Mouse (Mus musculus) left cerebral cortex, adult 2 months (tissue): ENCODE measurements at regions not wholly inside any gene's neighbourhood (a gene's known extent, or its start where the extent isn't known, plus 50 kb on each side); places are given as distances from the start of the nearest gene placed in this dataset.

Source experiments
- DNase-seq, 2 experiments: peaks; one replicate each; pipeline ENCODE4 v3.0.0; 2021 to 2022; ENCODE audit warnings: low spot score in 2 of 2, mixed read lengths in 1 of 2; ENCODE audit errors: extremely low spot score in 1 of 2
- H3K27ac ChIP-seq: fragments of 200-600 bp; 2 replicates; pipeline ENCODE4 v1.8.1; 2022
- H3K4me3 ChIP-seq: fragments of 200-600 bp; 2 replicates; pipeline ENCODE4 v1.8.1; 2022
- CTCF ChIP-seq: fragments of 200-600 bp; IDR thresholded peaks from 2 replicates; pipeline ENCODE4 v1.8.1; 2022; ENCODE audit warnings: antibody characterized with exemption, mild to moderate bottlenecking, moderate library complexity
- intact Hi-C: fragments of 180-260 bp; cut with DNase I; formaldehyde crosslinking; loops from one replicate; pipeline ENCODE4 v1.15.1; 2025

DNA sequence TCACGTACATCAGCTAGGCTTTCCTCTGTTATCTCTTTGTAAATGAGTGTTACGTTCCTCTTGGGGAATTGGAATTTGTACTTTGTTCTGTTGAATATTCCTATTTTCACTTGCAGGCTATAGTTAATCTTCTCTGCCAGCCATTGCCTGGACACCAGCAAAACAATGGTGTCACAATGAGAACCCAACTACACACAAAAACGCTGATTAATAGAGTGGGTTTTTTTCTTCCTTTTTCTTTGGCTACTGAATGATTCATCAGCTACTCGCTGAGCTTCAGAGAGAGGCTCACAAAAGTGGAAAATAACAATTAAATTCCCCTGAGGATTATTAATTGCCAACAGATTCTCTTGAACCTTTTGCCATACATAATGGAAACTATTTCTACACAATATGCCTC lies 398.9 kb upstream of the Prickle1 start:
- TF ChIP-seq CTCF: no peak
- H3K4me3 ChIP-seq: no peak overlapping the region
- intact Hi-C loops: no loop called here
- no peak overlapping the region for H3K27ac ChIP-seq
- no peak for DNase-seq

DNA sequence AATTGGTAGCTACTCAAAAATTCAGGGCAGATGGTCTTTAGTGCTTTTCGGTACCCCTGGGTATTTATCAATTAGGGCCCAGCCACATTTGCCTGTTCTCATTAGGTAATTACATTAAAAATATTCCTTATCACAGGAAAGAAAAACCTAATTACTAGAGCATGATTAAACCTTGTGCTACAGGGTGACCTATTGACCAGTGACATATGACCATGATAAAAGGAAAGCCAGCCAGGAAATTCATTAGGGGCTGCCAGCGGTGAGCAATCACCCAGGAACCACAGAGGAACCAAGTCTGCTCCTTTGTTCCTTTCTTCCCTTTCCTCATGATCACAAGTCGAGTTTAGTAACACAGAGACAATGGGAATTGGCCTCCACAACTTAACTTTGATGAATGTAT lies 394.4 kb upstream of the Prickle1 start:
- no peak overlapping the region for H3K4me3 ChIP-seq
- TF ChIP-seq CTCF: no peak
- intact Hi-C loops: no loop called here
- H3K27ac ChIP-seq: no peak overlapping the region
- no peak for DNase-seq

DNA sequence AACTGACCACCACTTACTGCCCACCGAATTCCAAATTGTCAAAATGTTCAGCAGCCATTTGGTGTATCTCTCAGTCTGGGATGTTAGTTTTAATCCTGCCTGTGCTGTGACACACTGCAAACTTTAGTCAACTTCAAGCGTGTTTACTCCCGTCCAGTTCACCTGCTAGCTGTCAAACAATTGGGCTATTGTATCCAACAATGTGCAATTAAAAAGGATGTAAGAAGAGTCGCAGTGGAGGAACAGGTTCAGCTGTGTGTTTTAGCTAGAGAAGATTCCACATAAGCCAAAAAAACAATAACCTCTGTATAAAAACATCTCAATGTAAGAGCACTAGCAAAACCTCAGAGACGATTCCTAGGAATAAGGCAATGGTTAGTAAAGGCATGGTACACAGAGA lies 392.7 kb upstream of the Prickle1 start:
- H3K27ac ChIP-seq: no peak overlapping the region
- DNase-seq: no peak

DNA sequence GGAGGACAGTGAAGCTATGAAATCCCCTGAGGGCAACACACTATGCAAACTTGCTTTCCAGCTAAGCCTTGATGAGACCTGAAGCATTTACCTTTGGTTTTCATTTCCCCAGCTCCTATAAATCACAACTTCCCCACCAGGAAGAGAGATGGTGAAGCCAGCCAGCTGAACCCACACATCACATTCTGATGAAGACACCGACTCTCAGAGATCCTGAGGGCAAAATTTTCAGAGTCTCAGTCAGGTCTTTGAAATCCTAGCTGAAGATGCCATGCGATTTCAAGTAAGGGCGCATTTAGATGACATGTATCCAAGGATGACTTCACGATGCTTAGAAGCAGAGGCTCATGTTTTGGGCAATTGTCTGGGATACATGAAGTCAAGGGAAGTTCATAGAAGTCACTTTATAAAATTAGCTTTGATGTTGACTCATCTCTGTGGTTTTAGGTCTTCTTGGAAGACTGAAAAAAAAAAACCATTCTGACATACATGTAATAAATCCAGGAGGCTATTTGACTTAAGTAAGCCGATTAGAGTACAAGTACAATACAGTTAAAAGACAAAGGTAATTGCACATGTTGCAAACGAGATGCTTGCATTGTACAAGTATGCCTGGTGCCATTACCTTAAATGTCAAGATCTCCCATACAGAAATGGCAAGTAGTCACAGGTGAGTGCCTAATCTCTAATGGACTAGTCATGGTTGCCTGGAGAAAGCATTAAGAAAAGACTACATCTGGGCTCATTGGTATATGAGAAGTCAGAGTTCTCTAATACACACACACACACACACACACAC lies 391.1 kb upstream of the Prickle1 start:
- no peak overlapping the region for H3K27ac ChIP-seq

More for the DNA sequence above, 392.7 kb upstream of the Prickle1 start:
- intact Hi-C loops: no loop called here
- TF ChIP-seq CTCF: no peak
- no peak overlapping the region for H3K4me3 ChIP-seq

DNA sequence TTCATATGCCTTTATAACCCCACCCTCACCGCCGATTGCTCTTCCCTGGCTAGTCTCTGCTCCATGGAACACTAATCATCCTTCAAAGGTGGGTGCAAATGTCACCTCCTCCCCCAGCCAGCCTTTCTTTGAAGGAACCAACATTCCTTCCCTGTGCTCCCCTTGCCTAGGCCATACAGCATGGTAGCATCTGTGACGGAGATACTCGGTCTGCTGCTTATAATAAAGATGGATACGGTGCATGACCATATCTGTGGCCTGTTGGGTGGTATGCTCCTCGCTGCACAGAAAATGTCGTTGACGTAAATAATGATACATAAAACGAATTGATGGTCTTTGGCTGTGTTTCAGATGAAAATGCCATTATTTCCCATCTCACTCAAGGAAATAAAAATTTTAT lies 386.4 kb upstream of the Prickle1 start:
- H3K27ac ChIP-seq: no peak overlapping the region
- no peak for TF ChIP-seq CTCF
- intact Hi-C loops: no loop called here
- no peak overlapping the region for H3K4me3 ChIP-seq
- DNase-seq: no peak

More for the DNA sequence above, 391.1 kb upstream of the Prickle1 start:
- intact Hi-C loops: no loop called here
- no peak overlapping the region for H3K4me3 ChIP-seq
- no peak for TF ChIP-seq CTCF
- no peak for DNase-seq

DNA sequence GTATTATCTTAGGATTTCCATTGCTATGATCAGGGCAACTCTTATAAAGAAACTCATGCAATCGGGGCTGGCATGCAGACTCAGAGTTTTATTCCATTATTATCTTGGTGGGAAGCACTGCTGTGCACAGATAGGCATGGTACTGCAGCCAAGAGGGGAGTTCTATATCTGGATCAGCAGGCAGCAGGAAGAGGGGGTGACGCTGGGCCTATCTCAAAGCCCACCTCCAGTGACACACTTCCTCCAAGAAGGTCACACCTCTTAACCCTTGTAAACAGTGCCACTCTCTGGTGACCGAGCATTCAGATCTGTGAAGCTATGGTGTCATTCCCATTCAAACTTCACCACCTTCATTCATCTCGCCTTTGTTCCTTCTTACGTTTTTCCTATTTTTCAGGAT lies 381.8 kb upstream of the Prickle1 start:
- no peak overlapping the region for H3K4me3 ChIP-seq
- intact Hi-C loops: no loop called here
- no peak for DNase-seq
- TF ChIP-seq CTCF: peak; percentile 20
- H3K27ac ChIP-seq: no peak overlapping the region

DNA sequence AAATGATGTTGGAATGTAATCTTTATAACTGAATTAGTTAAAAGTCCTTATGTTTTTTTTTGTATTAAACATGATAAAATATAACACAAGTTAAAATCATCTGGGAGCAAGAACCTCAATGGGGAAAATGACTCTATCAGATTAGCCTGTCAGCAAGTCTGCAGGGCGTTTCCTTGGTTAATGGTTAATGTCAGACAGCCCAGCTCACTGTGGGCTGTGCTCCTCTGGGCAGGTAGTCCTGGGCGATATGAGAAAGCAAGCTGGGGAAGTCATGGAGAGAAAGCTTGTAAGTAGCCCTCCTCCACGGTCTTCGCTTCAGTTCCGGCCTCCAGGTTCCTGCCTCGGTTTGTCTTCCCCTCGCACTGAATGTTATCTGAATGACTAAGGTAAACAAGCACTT lies 379.0 kb upstream of the Prickle1 start:
- H3K4me3 ChIP-seq: no peak overlapping the region
- TF ChIP-seq CTCF: no peak
- intact Hi-C loops: no loop called here
- no peak overlapping the region for H3K27ac ChIP-seq
- no peak for DNase-seq

DNA sequence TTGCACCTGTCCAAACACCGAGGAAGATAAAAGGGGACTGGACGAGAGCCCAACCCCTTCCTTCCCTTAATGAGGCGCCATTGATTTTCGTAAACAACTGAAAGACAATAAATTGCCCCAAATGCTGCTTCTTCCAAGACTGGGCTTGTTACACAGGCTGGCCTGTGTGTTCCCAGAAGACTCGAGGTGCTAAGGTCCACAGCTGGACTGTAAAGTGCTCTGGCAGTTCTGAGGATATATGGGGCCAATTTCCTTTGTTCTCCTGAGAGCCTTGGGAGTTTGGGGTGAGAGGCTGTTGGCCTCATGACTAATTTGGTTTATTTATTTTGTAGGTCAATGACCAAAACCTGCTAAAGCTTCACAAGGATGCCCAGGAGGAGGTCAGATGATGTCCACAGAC lies 377.3 kb upstream of the Prickle1 start:
- DNase-seq: no peak
- no peak overlapping the region for H3K27ac ChIP-seq
- no peak overlapping the region for H3K4me3 ChIP-seq
- no peak for TF ChIP-seq CTCF
- intact Hi-C loops: no loop called here

DNA sequence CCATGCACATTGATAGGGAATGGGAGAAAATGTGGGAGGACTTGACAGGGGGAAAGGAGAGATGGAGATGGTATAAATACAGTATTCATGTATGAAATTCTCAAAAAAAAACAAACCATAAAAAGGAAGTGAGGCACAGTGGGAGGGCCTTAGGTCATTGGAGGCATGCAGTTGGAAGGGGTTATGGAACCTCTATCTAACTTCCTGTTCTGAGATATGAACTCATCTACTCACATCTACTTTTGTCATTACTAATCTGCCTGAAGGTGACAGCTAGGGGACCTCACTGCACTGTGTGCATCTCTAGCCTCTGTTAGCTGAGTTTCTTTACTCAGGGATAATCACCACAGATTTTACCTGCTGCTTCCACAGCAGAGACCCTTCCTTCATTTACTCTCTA lies 366.3 kb upstream of the Prickle1 start:
- intact Hi-C loops: no loop called here
- no peak for TF ChIP-seq CTCF

DNA sequence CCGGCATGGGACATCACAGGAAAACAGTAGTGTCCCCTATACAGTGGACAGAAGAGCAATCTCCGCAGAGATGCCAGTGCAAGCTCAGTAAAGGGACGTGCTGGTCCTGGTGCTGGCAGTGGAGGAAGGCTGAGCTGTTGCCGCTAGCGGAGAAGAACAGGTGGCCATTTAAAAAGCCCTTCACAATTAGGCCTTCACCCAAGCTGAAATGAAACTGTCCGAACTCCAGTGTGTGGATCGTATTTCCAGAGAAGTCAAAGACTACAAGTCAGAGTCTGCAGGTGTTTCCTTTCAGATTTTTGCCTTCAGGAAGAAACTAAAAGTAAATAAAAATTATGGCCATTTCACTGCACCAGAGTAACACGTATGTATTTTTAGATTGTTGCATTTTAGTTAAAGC lies 364.2 kb upstream of the Prickle1 start:
- TF ChIP-seq CTCF: no peak
- no peak for DNase-seq
- H3K4me3 ChIP-seq: no peak overlapping the region
- no peak overlapping the region; the same call in 1 of the 2 replicates for H3K27ac ChIP-seq
- intact Hi-C loops: no loop called here

More for the DNA sequence above, 366.3 kb upstream of the Prickle1 start:
- DNase-seq: no peak
- Histone ChIP-seq H3K27ac (no peak overlapping the region), H3K4me3 (no peak overlapping the region)

DNA sequence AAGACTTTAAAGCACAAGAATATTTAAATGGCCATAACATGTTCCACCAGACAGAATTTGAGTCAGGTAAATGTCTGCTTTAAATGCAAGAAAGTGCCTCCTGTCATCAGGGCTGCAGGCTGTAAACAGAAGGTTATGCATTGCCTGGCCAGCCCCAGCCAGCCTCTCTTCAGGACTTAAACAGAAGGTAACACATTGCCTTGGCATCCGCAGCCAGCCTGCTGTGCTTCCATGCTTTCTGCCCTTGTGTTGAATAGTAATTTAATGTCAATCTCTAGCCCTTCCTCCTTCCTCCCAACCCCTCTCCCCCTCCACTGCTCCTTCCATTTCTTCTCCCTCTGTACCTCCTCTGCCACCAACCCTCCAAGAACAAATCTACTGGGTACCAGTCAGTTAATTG lies 362.4 kb upstream of the Prickle1 start:
- no peak overlapping the region for H3K4me3 ChIP-seq
- DNase-seq: no peak
- no peak overlapping the region for H3K27ac ChIP-seq
- intact Hi-C loops: no loop called here
- no peak for TF ChIP-seq CTCF

DNA sequence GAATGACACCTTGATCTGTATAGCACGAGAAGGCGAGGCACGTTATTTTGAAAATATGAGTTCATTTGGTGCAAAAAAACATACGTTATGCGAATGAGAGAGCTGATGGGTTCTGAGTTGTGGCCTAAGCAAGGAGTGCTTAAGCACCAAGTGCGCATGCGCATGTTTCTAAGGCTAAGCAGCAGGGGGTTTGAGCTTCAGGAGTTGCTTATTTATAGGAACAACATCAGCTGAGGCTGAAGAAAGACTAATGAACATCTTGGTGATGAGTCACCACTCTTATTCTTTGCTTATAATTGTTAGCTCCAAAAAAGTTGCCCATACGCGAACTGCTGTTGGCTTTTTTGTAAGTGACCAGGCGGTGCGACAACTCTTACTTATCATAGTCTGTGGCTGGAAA lies 361.1 kb upstream of the Prickle1 start:
- DNase-seq: peak in 1 of 2 experiments; percentile 23
- TF ChIP-seq CTCF: no peak
- Histone ChIP-seq H3K4me3 (no peak overlapping the region), H3K27ac (no peak overlapping the region)
- intact Hi-C loops: no loop called here

DNA sequence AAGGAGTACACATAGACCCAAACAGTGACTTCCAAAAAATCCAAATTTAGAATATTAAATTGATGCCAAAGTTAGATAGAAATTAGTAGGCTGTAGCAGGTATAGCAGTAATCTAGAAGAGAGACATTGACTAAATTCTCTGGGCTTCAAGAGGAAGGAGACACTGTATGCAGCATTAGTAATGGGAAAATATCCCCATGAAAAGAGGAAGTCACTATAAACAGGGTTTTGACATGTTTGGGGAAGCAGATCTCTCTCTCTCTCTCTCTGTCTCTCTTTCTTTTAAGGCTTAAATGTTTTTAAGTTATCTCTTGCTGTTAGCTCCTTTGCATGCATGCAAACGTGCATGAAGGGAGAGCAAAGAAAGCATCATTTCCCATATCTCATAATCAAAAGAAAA lies 357.9 kb upstream of the Prickle1 start:
- Histone ChIP-seq H3K27ac (no peak overlapping the region), H3K4me3 (no peak overlapping the region)
- no peak for DNase-seq
- no peak for TF ChIP-seq CTCF
- intact Hi-C loops: no loop called here
